8 mouse cellular contexts compared by ENCODE assay signal in genomic region chr2:9876621-9877325, GRCm38 (mm10). TPM values are rescaled to one million over a fixed set of nuclear protein-coding genes. Genes with fewer than 3 reads are reported as not detected.
DNase-seq lines count a peak whose midpoint lies in the region; ATAC-seq lines count a peak whose summit lies in the region.

No protein-coding gene starts in this region.

- 2% methylated on average over 31 of the region's 31 CpGs for WGBS in forebrain, embryonic 14.5 days
- WGBS in liver, embryonic 16.5 days (ENCODE audit: insufficient replicate concordance), result 4% methylated on average over 31 of the region's 31 CpGs

- H3K9me3 ChIP-seq in forebrain, embryonic 14.5 days (replicated peaks; ENCODE audit: control insufficient read depth, low read length), result no peaks in the 10 kb centered on the region
- H3K9me3 ChIP-seq in liver, embryonic 16.5 days (replicated peaks; ENCODE audit: control insufficient read depth, low read length), result no peaks in the 10 kb centered on the region

- no peak for ATAC-seq in forebrain, embryonic 14.5 days
- ATAC-seq in liver, embryonic 16.5 days (ENCODE audit: low read depth), result no peak
- ATAC-seq in monocyte, adult 5-6 weeks (replicated peaks; ENCODE audit: insufficient number of reproducible peaks, low FRiP score, low TSS enrichment, poor library complexity, severe bottlenecking), result no peak

- peaks cover 88% of the 10 kb centered on the region for H3K27me3 ChIP-seq in forebrain, embryonic 14.5 days (replicated peaks; ENCODE audit: control insufficient read depth, insufficient read depth, low read length)
- H3K27me3 ChIP-seq in liver, embryonic 16.5 days (ENCODE audit: control insufficient read depth, insufficient read depth, low read depth, low read length), result peaks cover 88% of the 10 kb centered on the region

- peak overlapping the region; percentile 24; the same call in 1 of the 2 replicates for H3K4me2 ChIP-seq in forebrain, embryonic 14.5 days (ENCODE audit: low read length)
- H3K4me2 ChIP-seq in liver, embryonic 16.5 days (ENCODE audit: low read depth, low read length), result peak overlapping the region; percentile 81

- peaks cover 4% of the 10 kb centered on the region; the same call in 1 of the 2 replicates for H3K4me1 ChIP-seq in forebrain, embryonic 14.5 days (ENCODE audit: control insufficient read depth, insufficient read depth, low read length)
- H3K4me1 ChIP-seq in liver, embryonic 16.5 days (ENCODE audit: control insufficient read depth, low read depth, low read length), result no peaks in the 10 kb centered on the region; the same call in none of the 2 replicates

- H3K4me3 ChIP-seq in forebrain, embryonic 14.5 days (ENCODE audit: low read depth, low read length), result peak overlapping the region; percentile 10; the same call in 1 of the 2 replicates
- peak overlapping the region; percentile 62 for H3K4me3 ChIP-seq in liver, embryonic 16.5 days (ENCODE audit: low read depth, low read length)

- peak; percentile 15 for DNase-seq in ovary, postnatal 36 days (ENCODE audit: low spot score)
- DNase-seq in ovary, postnatal 14 days (ENCODE audit: low spot score), result no peak
- DNase-seq in forebrain, embryonic 14.5 days (ENCODE audit: low spot score), result no peak
- DNase-seq in thymus, postnatal 25 days, result peak; percentile 65
- no peak for DNase-seq in layer of hippocampus, adult 18-20 months (ENCODE audit: low spot score in 2 of 2)
- DNase-seq in testis, postnatal 14 days (ENCODE audit: low spot score), result no peak

- H3K9ac ChIP-seq in forebrain, embryonic 14.5 days (ENCODE audit: low read length), result no peak overlapping the region
- H3K9ac ChIP-seq in liver, embryonic 16.5 days (ENCODE audit: low read depth, low read length), result peak overlapping the region; percentile 9; the same call in 1 of the 2 replicates

- no peaks in the 10 kb centered on the region for H3K36me3 ChIP-seq in forebrain, embryonic 14.5 days (ENCODE audit: control insufficient read depth, insufficient read depth, low read length)
- no peaks in the 10 kb centered on the region for H3K36me3 ChIP-seq in liver, embryonic 16.5 days (ENCODE audit: control insufficient read depth, insufficient read depth)

- H3K27ac ChIP-seq in forebrain, embryonic 14.5 days (ENCODE audit: low read depth, low read length), result no peak overlapping the region
- no peak overlapping the region for H3K27ac ChIP-seq in liver, embryonic 16.5 days (ENCODE audit: low read length)

RNA-seq across cellular contexts. Expression of gene 4930412O13Rik, which starts 4.3 kb away (rescaled TPM):
- 0.19 TPM in 1 of 2 replicates, not detected in the other for polyA plus RNA-seq in forebrain, embryonic 14.5 days (2014; fragmentation: Nextera tagmentation; extraction: Ambion mirVana)
- not detected in 2 replicates for polyA plus RNA-seq in liver, embryonic 16.5 days (2015; fragmentation: Nextera tagmentation; extraction: Ambion mirVana)
- total RNA-seq in layer of hippocampus, adult 18-20 months (2021), result not detected
- total RNA-seq in monocyte, adult 5-6 weeks (2017), result not detected in 3 replicates

RNA-seq across cellular contexts. Expression of gene 9230102O04Rik, which starts 12.6 kb away (rescaled TPM):
- 0.24 TPM in 1 of 2 replicates, not detected in the other for polyA plus RNA-seq in forebrain, embryonic 14.5 days (2014; fragmentation: Nextera tagmentation; extraction: Ambion mirVana)
- polyA plus RNA-seq in liver, embryonic 16.5 days (2015; fragmentation: Nextera tagmentation; extraction: Ambion mirVana), result not detected in 2 replicates
- not detected for total RNA-seq in layer of hippocampus, adult 18-20 months (2021)
- total RNA-seq in monocyte, adult 5-6 weeks (2017), result not detected in 3 replicates

RNA-seq across cellular contexts. Expression of gene Gata3, which starts 13.1 kb away (rescaled TPM):
- 1.4 and 2.2 TPM in 2 replicates for polyA plus RNA-seq in forebrain, embryonic 14.5 days (2014; fragmentation: Nextera tagmentation; extraction: Ambion mirVana)
- 0.97 and 1.1 TPM in 2 replicates for polyA plus RNA-seq in liver, embryonic 16.5 days (2015; fragmentation: Nextera tagmentation; extraction: Ambion mirVana)
- total RNA-seq in layer of hippocampus, adult 18-20 months (2021), result not detected
- 2.2 to 10.5 TPM (median 2.9 TPM) in 3 replicates for total RNA-seq in monocyte, adult 5-6 weeks (2017)

Comparison
In these comparisons a context has a peak if more than half of its experiments do, and no peak if none do; other contexts are left out.
1. DNase-seq: peak in ovary, postnatal 36 days (single experiment) and thymus, postnatal 25 days (single experiment); none in ovary, postnatal 14 days (single experiment), forebrain, embryonic 14.5 days (single experiment), layer of hippocampus, adult 18-20 months (0 of 2) and testis, postnatal 14 days (single experiment).